Mouse (Mus musculus) bone marrow, adult 2 months (tissue): Measurements from ENCODE around the gene Gm9945.

ENCODE experiments used
- CTCF ChIP-seq: fragments of 200-500 bp; IDR thresholded peaks from 2 replicates; pipeline ENCODE4 v1.5.1; 2011; ENCODE audit warnings: low read length, control low read depth; ENCODE audit not compliant: control insufficient read depth, insufficient read depth
- POLR2A ChIP-seq: fragments of 200-500 bp; IDR thresholded peaks from 2 replicates; pipeline ENCODE4 v1.6.1; 2011; ENCODE audit warnings: low read depth, mild to moderate bottlenecking, control low read depth, low read length, borderline replicate concordance; ENCODE audit not compliant: control insufficient read depth

DNA sequence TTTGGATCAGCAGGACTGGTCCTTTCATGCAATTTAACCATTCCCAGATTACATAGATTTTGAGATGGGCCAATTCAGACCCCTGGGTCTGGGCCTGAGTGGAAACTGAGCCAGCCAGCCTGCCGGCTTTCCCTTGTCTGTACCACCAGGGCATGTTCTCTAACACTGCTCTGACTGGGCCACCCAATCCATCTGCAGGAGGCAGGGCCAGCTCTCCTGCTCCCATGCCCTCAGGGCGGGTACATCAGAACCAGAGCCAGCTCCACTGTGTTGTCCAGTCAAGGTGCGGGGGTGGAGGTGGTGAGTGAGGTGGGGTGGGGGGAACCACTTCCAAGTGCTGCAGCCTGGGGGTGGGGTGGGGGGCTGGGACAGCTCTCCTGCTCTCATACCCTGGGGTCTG, 6.4 kb downstream of the Gm9945 start:
- TF ChIP-seq POLR2A (no peak), CTCF (no peak)
